Mouse (Mus musculus) embryonic facial prominence, embryonic 12.5 days (tissue): ENCODE data around the gene Klra17. TPM values are rescaled to one million over a fixed set of nuclear protein-coding genes. Genes with fewer than 3 reads are reported as not detected.
"Not testable (repeated sequence)": the region's sequence is repeated elsewhere in the genome, so short reads cannot be mapped to it uniquely, and the experiment has no call there.

Experiments used
- ATAC-seq: fragments of 200-750 bp; cut with Nextera tagmentation; 2 replicates; pipeline ENCODE4 v1.8.0; 2017; ENCODE audit not compliant: insufficient number of reproducible peaks, insufficient read depth, low FRiP score, low TSS enrichment
- H3K27ac ChIP-seq: fragments of 300-500 bp; sonication (generic); 2 replicates; pipeline ENCODE4 v1.5.1; 2016; ENCODE audit warnings: mild to moderate bottlenecking
- H3K27me3 ChIP-seq: fragments of 300-500 bp; sonication (generic); 2 replicates; pipeline ENCODE4 v1.6.1; 2016; ENCODE audit warnings: mild to moderate bottlenecking, moderate library complexity
- H3K36me3 ChIP-seq: fragments of 300-500 bp; sonication (generic); 2 replicates; pipeline ENCODE4 v1.6.1; 2016; ENCODE audit warnings: mild to moderate bottlenecking
- H3K4me1 ChIP-seq: fragments of 300-500 bp; sonication (generic); 2 replicates; pipeline ENCODE4 v1.6.1; 2016
- H3K4me2 ChIP-seq: fragments of 300-500 bp; sonication (generic); replicated peaks from 2 replicates; pipeline ENCODE4 v1.6.1; 2016; ENCODE audit warnings: mild to moderate bottlenecking, moderate library complexity
- H3K4me3 ChIP-seq: fragments of 300-500 bp; sonication (generic); 2 replicates; pipeline ENCODE4 v1.5.1; 2016; ENCODE audit warnings: mild to moderate bottlenecking
- H3K9ac ChIP-seq: fragments of 300-500 bp; sonication (generic); 2 replicates; pipeline ENCODE4 v1.6.1; 2016; ENCODE audit warnings: mild to moderate bottlenecking, moderate library complexity
- H3K9me3 ChIP-seq: fragments of 300-500 bp; sonication (generic); 2 replicates; pipeline ENCODE4 v1.6.1; 2016; ENCODE audit warnings: mild to moderate bottlenecking, moderate library complexity
- WGBS: fragments of 180-500 bp; shearing (Covaris S2); methylation state at CpG from one replicate; pipeline ENCODE4 v1.1.7; 2016; 5-methylcytosine and 5-hydroxymethylcytosine counted together
- polyA plus RNA-seq: library from polyadenylated mRNA; unstranded; fragments of >200 nt; fragmentation: Nextera tagmentation; extraction: Ambion mirVana; gene quantifications from 2 replicates; pipeline ENCODE4 v1.2.1, GENCODE M21; 2016

The Klra17 gene
- not detected in 2 replicates for polyA plus RNA-seq

DNA sequence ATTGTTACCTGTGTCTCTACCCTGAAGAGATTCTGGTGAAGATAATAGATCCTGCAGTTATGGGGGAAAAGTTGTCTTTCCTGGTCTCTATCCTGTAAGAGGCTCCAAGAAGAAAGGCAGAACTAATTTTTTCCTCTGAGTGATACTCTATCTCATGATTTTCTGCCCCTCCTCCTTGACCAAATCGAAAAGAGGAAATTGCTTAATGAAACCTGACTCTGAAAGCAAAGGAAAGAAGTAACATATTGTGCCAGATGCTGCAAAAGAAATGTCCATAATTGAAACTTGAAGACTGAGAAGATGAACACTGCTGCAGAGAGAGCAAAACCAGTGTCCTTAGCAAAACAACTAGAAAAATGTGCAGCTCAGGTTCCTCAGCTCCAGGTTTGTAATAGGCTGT lies at the start of gene Klra17:
Gene Klra17 (minus strand): TSS at position 124 of the 400 bp plus-strand sequence.
- Histone ChIP-seq H3K27ac (no peak within 1 kb of the TSS), H3K4me1 (no peaks in the 10 kb centered on the region), H3K4me3 (no peak within 1 kb of the TSS), H3K36me3 (no peaks in the 10 kb centered on the region), H3K9ac (no peak within 1 kb of the TSS), H3K4me2 (no peak within 1 kb of the TSS), H3K27me3 (no peaks in the 10 kb centered on the region), H3K9me3 (peaks cover 5% of the 10 kb centered on the region; the same call in 1 of the 2 replicates)
- ATAC-seq = no peak
- WGBS = 49% methylated on average over 1 of the region's 1 CpGs

DNA sequence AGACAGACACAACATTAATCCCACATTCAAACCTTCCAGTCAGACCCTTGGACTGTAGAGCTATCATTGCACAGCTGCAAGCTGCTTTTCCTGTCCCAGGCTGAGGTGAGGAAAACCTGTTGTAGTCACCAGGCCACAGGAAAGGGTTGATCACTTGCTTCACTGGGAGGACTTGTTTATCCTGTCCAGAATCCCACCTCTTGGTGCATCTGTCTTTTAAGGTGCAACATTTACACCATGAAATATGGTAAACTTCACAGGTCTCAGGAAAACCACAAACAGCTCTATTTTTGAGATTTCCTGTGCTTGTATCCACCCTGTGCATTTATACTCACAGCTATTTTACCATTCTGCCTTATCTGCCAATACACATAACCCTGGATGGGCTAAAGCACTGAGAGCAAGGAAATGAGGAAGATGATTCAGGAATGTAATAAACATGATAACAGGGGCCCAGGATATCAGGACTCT lies 41.0 kb upstream of the Klra17 start, which contains the start of gene Klra5:
Gene Klra5 (minus strand): TSS at position 175 of the 471 bp plus-strand sequence.
- not testable (repeated sequence) for ATAC-seq, H3K36me3 ChIP-seq, H3K4me3 ChIP-seq, H3K4me1 ChIP-seq, H3K27ac ChIP-seq, H3K27me3 ChIP-seq, H3K4me2 ChIP-seq, H3K9ac ChIP-seq, H3K9me3 ChIP-seq

DNA sequence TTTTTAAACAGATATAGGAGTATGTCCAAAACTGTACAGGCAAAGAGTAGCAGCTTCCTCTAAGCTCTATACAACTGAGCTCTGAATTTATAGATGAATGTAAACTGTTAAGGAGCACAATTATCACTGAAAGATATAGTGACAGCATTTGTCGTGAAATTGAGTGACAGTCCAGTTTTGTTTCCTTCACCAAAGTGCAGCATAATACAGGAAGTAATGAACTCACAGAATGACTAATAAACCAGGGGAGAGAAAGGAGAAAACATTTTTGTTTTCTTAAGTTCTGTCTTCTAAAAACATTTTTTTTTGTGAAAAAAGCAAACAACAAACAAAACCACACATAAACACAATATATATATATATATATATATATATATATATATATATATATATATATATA lies 40.5 kb upstream of the Klra17 start:
- H3K4me1 ChIP-seq = no peaks in the 10 kb centered on the region
- no peak overlapping the region for H3K4me2 ChIP-seq
- H3K36me3 ChIP-seq = no peaks in the 10 kb centered on the region
- 71% methylated on average over 1 of the region's 1 CpGs for WGBS
- ATAC-seq = no peak
- H3K27ac ChIP-seq = no peak overlapping the region
- H3K4me3 ChIP-seq = no peak overlapping the region
- no peaks in the 10 kb centered on the region for H3K27me3 ChIP-seq
- H3K9me3 ChIP-seq = 0 out of 2 replicates have a peak, but pooled peaks cover 6% of the 10 kb centered on the region
- no peak overlapping the region for H3K9ac ChIP-seq

DNA sequence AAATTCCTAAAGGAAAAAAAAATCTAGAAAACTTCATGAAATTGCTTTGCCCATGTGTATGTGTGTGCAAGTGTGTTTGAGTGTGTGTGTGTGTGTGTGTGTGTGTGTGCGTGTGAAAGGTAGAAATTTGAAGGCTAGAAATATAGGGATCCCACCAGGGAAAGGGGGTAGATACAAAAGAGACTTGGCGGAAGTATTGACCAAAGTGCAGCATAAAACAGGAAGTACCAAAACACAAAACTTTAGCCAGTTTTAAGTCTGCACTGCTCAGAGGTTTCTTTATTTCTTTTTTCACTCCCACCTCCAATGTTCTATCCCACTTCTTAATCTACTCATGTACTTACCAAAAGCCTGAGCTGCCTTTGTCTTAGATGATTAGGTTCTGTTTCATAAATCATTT lies 6.1 kb upstream of the Klra17 start:
- WGBS = 83% methylated on average over 2 of the region's 2 CpGs
- H3K9ac ChIP-seq = no peak overlapping the region
- ATAC-seq = no peak
- peaks cover 9% of the 10 kb centered on the region; the same call in 1 of the 2 replicates for H3K9me3 ChIP-seq
- H3K27ac ChIP-seq = no peak overlapping the region
- no peak overlapping the region for H3K4me3 ChIP-seq
- no peaks in the 10 kb centered on the region for H3K27me3 ChIP-seq
- no peaks in the 10 kb centered on the region for H3K36me3 ChIP-seq
- no peaks in the 10 kb centered on the region for H3K4me1 ChIP-seq
- H3K4me2 ChIP-seq = no peak overlapping the region

DNA sequence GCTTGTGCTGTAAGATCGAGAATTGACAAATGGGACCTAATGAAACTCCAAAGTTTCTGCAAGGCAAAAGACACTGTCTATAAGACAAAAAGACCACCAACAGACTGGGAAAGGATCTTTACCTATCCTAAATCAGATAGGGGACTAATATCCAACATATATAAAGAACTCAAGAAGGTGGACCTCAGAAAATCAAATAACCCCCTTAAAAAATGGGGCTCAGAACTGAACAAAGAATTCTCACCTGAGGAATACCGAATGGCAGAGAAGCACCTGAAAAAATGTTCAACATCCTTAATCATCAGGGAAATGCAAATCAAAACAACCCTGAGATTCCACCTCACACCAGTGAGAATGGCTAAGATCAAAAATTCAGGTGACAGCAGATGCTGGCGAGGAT lies 14.1 kb downstream of the Klra17 start, which contains the start of gene Gm17631:
Gene Gm17631 (plus strand): TSS at position 301 of the 400 bp plus-strand sequence.
- H3K4me3 ChIP-seq, H3K9ac ChIP-seq, H3K9me3 ChIP-seq, H3K36me3 ChIP-seq, H3K4me1 ChIP-seq, ATAC-seq, H3K4me2 ChIP-seq, H3K27me3 ChIP-seq, H3K27ac ChIP-seq: not testable (repeated sequence)
- no CpG with 5 or more reads among the region's 3 CpGs for WGBS

DNA sequence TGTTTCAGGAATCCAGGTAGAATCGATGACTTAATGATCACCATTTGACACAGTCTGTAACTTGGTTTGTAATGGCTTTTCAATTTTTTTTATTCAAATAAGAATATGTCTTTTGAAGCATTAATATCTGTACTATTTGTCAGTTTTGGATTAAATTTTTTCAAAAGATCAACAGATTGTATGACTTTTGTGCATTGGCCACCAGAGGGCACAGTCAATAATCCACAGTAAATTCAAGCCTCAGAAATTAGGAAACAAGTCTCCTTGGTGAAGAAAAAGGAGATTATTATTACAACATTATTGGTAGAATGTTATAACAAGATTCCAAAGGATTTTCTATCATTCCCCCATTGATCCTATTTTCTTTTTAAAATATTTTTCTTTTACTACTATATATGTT lies 50.9 kb downstream of the Klra17 start:
- Histone ChIP-seq H3K4me3 (no peak overlapping the region), H3K27ac (no peak overlapping the region), H3K36me3 (no peaks in the 10 kb centered on the region), H3K4me2 (no peak overlapping the region), H3K4me1 (no peaks in the 10 kb centered on the region), H3K27me3 (no peaks in the 10 kb centered on the region), H3K9ac (no peak overlapping the region), H3K9me3 (no peaks in the 10 kb centered on the region)
- WGBS = 87% methylated on average over 1 of the region's 1 CpGs
- no peak for ATAC-seq

DNA sequence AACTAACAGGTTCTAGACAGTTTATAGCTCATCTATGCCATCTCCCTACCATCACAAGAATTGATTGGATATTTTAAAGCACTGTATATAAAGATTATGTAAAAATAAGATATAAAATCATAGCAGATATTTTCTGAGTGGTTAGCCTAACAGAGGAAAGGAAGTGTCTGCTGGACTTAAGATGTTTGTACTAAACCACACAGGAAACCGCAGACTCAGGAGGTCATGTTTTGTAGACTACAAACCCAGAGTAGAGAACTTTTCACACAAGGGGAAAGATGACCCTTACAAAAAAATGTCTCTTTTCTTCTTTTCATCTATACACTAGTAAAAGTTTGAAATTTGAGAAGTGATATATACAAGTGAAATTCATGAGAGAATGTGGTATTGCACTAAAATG lies 52.5 kb downstream of the Klra17 start:
- WGBS = 83% methylated on average over 1 of the region's 1 CpGs
- H3K4me1 ChIP-seq = no peaks in the 10 kb centered on the region
- H3K27me3 ChIP-seq = no peaks in the 10 kb centered on the region
- no peak overlapping the region for H3K4me3 ChIP-seq
- H3K27ac ChIP-seq = no peak overlapping the region
- H3K4me2 ChIP-seq = no peak overlapping the region
- no peaks in the 10 kb centered on the region for H3K36me3 ChIP-seq
- no peak for ATAC-seq
- H3K9ac ChIP-seq = no peak overlapping the region
- H3K9me3 ChIP-seq = no peaks in the 10 kb centered on the region

DNA sequence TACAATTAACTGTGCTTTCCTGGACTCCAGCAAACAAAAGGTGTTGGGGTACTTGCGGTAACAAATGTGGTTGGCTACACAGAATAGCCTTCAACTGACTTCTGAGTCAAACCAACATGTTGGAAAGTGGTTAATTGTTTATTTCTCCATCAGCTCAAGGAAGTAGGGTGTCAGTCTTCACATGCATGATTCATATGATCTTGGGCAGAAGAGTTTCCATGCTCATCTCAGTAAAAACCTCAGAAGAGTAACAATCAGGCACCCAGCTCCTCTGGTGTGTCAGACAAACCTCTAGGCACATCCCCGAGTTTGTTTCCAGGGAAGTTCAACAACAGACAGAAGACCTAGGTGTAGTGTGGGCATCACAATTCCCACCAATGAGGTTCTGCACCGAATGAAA lies 58.7 kb downstream of the Klra17 start:
- H3K27me3 ChIP-seq = no peaks in the 10 kb centered on the region
- WGBS = 58% methylated on average over 3 of the region's 3 CpGs
- no peaks in the 10 kb centered on the region for H3K4me1 ChIP-seq
- H3K36me3 ChIP-seq = no peaks in the 10 kb centered on the region
- no peak overlapping the region for H3K27ac ChIP-seq
- no peaks in the 10 kb centered on the region for H3K9me3 ChIP-seq
- no peak for ATAC-seq
- H3K4me2 ChIP-seq = no peak overlapping the region
- H3K9ac ChIP-seq = no peak overlapping the region
- H3K4me3 ChIP-seq = no peak overlapping the region

DNA sequence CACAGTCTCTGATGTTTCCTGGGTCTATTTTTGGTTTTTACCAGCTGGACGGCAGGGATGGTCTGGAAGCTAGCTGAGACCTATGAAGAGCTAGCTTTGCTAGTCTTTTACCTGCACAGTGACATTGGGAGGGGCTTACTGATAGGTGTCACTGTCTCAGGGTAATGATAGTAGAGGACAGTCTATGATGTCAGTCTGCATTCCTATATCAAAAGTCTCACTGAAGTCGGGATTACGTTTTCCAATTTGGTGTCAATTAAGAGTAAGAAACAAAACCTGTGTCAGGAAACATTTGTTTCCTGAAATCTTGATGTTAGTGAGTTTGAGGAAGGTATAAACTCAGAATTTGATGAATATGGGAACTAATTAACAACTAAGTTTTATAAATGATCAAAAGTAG lies 92.3 kb downstream of the Klra17 start, which contains the start of gene Gm156:
Gene Gm156 (minus strand): TSS at position 101 of the 400 bp plus-strand sequence.
- H3K27ac ChIP-seq, H3K36me3 ChIP-seq, H3K27me3 ChIP-seq, H3K9ac ChIP-seq, H3K4me3 ChIP-seq, H3K9me3 ChIP-seq, H3K4me2 ChIP-seq, H3K4me1 ChIP-seq, ATAC-seq: not testable (repeated sequence)
- 87% methylated on average over 3 of the region's 3 CpGs for WGBS

Other genes with a start within 250 kb of the Klra17 start
- not detected in 2 replicates for gene Klrc3, start 233.3 kb downstream of the Klra17 start, polyA plus RNA-seq
- gene Klrc2, start 216.0 kb downstream of the Klra17 start, polyA plus RNA-seq = not detected in 2 replicates
- gene Klrc1, start 197.7 kb downstream of the Klra17 start, polyA plus RNA-seq = not detected in 2 replicates
- not detected in 2 replicates for gene Klri1, start 159.5 kb downstream of the Klra17 start, polyA plus RNA-seq
- not detected in 2 replicates for gene Klri2, start 136.2 kb downstream of the Klra17 start, polyA plus RNA-seq
- gene Gm156, start 92.4 kb downstream of the Klra17 start, polyA plus RNA-seq = not detected in 2 replicates
- gene Gm17631, start 14.0 kb downstream of the Klra17 start, polyA plus RNA-seq = not detected in 2 replicates
- not detected in 2 replicates for gene Klra5, start 41.0 kb upstream of the Klra17 start, polyA plus RNA-seq
- not detected in 2 replicates for gene Klra6, start 150.3 kb upstream of the Klra17 start, polyA plus RNA-seq
- not detected in 2 replicates for gene Klra4, start 190.6 kb upstream of the Klra17 start, polyA plus RNA-seq